Mouse (Mus musculus) layer of hippocampus, adult 18-20 months (tissue): ENCODE measurements at regions not wholly inside any gene's neighbourhood (a gene's known extent, or its start where the extent isn't known, plus 50 kb on each side); places are given as distances from the start of the nearest gene placed in this dataset.

Source experiments
- DNase-seq, 2 experiments: peaks; one replicate each; pipeline ENCODE4 v3.0.0; 2022; ENCODE audit warnings: low spot score in 2 of 2

- DNase-seq: no peak
These were observed 244.8 kb downstream of the Rpl36a-ps1 start for GRCm38 (mm10) chr14:98749086-98750027.

GRCm38 (mm10) chr14:98747159-98747775, 246.9 kb downstream of the Rpl36a-ps1 start:
- DNase-seq: no peak

- no peak for DNase-seq
These were observed 263.7 kb downstream of the Rpl36a-ps1 start for GRCm38 (mm10) chr14:98730375-98730774.

- no peak for DNase-seq
These were observed 265.3 kb downstream of the Rpl36a-ps1 start for GRCm38 (mm10) chr14:98728863-98729262.

- DNase-seq: no peak
These were observed 271.6 kb downstream of the Rpl36a-ps1 start for GRCm38 (mm10) chr14:98722481-98722880.

GRCm38 (mm10) chr14:98721033-98721432, 273.1 kb downstream of the Rpl36a-ps1 start:
- DNase-seq: no peak

- no peak for DNase-seq
These were observed 286.1 kb downstream of the Rpl36a-ps1 start for GRCm38 (mm10) chr14:98708045-98708444.

- no peak for DNase-seq
These were observed 286.5 kb downstream of the Rpl36a-ps1 start for GRCm38 (mm10) chr14:98707574-98707973.

GRCm38 (mm10) chr14:98703289-98703688, 290.8 kb downstream of the Rpl36a-ps1 start:
- no peak for DNase-seq

- no peak for DNase-seq
These were observed 337.6 kb downstream of the Rpl36a-ps1 start for GRCm38 (mm10) chr14:98656533-98656932.

- no peak for DNase-seq
These were observed 339.8 kb downstream of the Rpl36a-ps1 start for GRCm38 (mm10) chr14:98654191-98654809.

GRCm38 (mm10) chr14:98651221-98651620, 342.9 kb downstream of the Rpl36a-ps1 start:
- no peak for DNase-seq

- no peak for DNase-seq
These were observed 343.6 kb downstream of the Rpl36a-ps1 start for GRCm38 (mm10) chr14:98650520-98650919.

- DNase-seq: no peak
These were observed 346.5 kb downstream of the Rpl36a-ps1 start for GRCm38 (mm10) chr14:98647614-98648013.

GRCm38 (mm10) chr14:98643756-98644155, 350.4 kb downstream of the Rpl36a-ps1 start:
- no peak for DNase-seq

- no peak for DNase-seq
These were observed 351.3 kb downstream of the Rpl36a-ps1 start for GRCm38 (mm10) chr14:98642661-98643331.

- no peak for DNase-seq
These were observed 365.1 kb downstream of the Rpl36a-ps1 start for GRCm38 (mm10) chr14:98629026-98629425.

GRCm38 (mm10) chr14:98626476-98626875, 367.6 kb downstream of the Rpl36a-ps1 start:
- no peak for DNase-seq

GRCm38 (mm10) chr14:98625867-98626266, 368.3 kb downstream of the Rpl36a-ps1 start:
- no peak for DNase-seq

- no peak for DNase-seq
These were observed 388.3 kb downstream of the Rpl36a-ps1 start for GRCm38 (mm10) chr14:98605772-98606171.

- DNase-seq: no peak
These were observed 397.9 kb downstream of the Rpl36a-ps1 start for GRCm38 (mm10) chr14:98596252-98596651.
